Mouse (Mus musculus) bone marrow macrophage, adult 2 months (primary cell): ENCODE measurements around the gene Galc.

Experiments used
- CTCF ChIP-seq: IDR thresholded peaks from 2 replicates; pipeline ENCODE4 v1.5.1; 2012; ENCODE audit warnings: low read depth, mild to moderate bottlenecking, low read length, moderate library complexity
- POLR2A ChIP-seq: IDR thresholded peaks from 2 replicates; pipeline ENCODE4 v1.6.1; 2012; ENCODE audit warnings: mild to moderate bottlenecking, low read depth, low read length, borderline replicate concordance

DNA sequence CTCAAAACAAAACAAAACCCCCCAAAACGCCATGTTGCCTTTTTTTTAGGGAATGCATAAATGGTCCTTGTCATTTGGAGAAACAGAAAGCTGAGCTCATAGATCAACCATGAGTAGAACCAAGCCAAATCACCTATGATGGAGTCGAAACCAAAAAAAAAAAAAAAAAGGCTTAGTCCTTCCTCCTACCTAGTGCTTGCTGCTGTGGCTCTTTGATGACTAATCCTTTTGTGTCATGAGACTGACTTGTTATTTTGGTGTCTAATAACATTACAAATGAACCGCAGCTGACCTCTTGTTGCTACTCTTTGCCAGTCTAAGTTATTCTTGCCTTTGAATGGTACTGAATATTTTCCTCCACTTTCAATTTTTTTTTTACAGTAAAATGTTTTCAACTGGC, 9.6 kb downstream of the Galc start:
- TF ChIP-seq POLR2A (no peak), CTCF (no peak)
